Mouse (Mus musculus) left cerebral cortex, adult 9 months (tissue): Measurements from ENCODE around the gene Pcnp.
"Not testable (repeated sequence)": the region's sequence is repeated elsewhere in the genome, so short reads cannot be mapped to it uniquely, and the experiment has no call there.

Experiments
- DNase-seq, 2 experiments: peaks; one replicate each; pipeline ENCODE4 v3.0.0; 2022; ENCODE audit warnings: low spot score in 2 of 2

Pcnp gene

GRCm38 (mm10) chr16:55967221-55967620, 62.3 kb downstream of the Pcnp start:
- no peak for DNase-seq

- DNase-seq, result peak; percentile 90 to 97
Observed at GRCm38 (mm10) chr16:55966212-55966871, 63.2 kb downstream of the Pcnp start, which contains the start of gene Rpl24. Rpl24 (plus strand) TSS chr16:55966275.

- peak in 1 of 2 experiments; percentile 39 for DNase-seq
Observed at GRCm38 (mm10) chr16:55964126-55964949, 65.2 kb downstream of the Pcnp start.

GRCm38 (mm10) chr16:55963068-55963467, 66.5 kb downstream of the Pcnp start:
- not testable (repeated sequence) for DNase-seq
